Mouse (Mus musculus) hematopoietic stem cell, adult 5-6 weeks (primary cell): ENCODE results near the gene Optn. TPM values are rescaled to one million over a fixed set of nuclear protein-coding genes. Genes with fewer than 3 reads are reported as not detected.

Experiments used
- total RNA-seq: library from RNA; stranded (forward); fragments of 172-1452, 232-1000 nt; gene quantifications from 2 replicates; pipeline ENCODE4 v1.2.3, GENCODE M21; 2017

Gene Optn
- total RNA-seq, 1 experiment from 2014 or later = 49.6 TPM

Other genes with a start within 250 kb of the Optn start
- gene Sephs1, start 182.5 kb downstream of the Optn start, total RNA-seq = 46.9 and 49.6 TPM in 2 replicates
- 20.8 and 59.4 TPM in 2 replicates for gene Phyh, start 145.0 kb downstream of the Optn start, total RNA-seq
- gene Ucma, start 87.9 kb downstream of the Optn start, total RNA-seq = not detected in 2 replicates
- gene Mcm10, start 51.3 kb downstream of the Optn start, total RNA-seq = 42.3 and 71.5 TPM in 2 replicates
- not detected in 2 replicates for gene Ccdc3, start 73.7 kb upstream of the Optn start, total RNA-seq